Mouse (Mus musculus): ENCODE results near the gene Efcab9. TPM values are rescaled to one million over a fixed set of nuclear protein-coding genes. Genes with fewer than 3 reads are reported as not detected.
A peak's percentile ranks its signal among the peaks of the same experiment; 100 is the strongest.

Efcab9 gene
- polyA plus RNA-seq, 1 experiment from 2014 or later = 0.21 TPM

DNA sequence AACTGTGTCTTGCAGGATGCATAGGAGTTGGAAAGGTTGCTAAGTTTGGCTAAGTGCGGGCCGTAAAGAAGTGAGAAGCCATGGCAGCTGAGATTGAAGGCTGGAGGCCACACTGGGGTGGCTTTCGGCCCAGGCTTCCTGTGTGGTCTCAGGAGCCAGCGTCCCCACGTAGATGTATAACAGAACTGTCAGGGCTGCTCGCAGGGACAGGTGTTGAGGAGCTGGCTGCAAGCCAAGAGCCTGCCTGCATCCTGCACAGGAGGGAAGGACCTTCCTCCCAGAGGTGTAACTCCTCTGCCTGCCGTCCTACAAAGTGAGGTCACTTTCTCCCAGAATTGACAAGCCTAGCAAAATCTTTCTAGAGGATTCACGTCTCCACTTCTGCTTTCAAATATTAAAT is 26.8 kb upstream of the Efcab9 start:
- Histone ChIP-seq H3K27ac (ENCODE audit: low read depth) (peak overlapping the region; percentile 51; the same call in 1 of the 2 replicates), H3K4me1 (ENCODE audit: insufficient read depth) (peaks cover 43% of the 10 kb centered on the region)
- ATAC-seq = no peak; the same call in 1 of the 2 replicates

DNA sequence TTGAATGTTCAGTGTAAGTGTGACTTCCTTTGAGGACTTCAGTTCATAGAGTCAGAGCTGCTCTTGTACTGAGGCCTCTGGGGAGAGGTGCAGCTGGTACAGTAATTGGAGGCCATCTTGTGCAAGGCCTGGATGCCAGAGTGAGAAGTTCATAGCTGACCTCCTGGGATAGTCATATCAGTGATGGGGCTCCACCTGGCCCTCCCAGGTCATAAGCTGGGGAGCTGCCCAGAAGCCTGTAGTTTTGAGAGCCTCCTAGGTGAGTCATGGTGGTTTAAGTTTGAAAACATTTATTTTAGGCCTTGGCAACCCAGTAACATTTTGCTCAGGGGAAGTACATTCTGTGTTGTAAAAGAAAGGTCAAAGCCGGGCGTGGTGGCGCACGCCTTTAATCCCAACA is 26.1 kb upstream of the Efcab9 start:
- H3K4me1 ChIP-seq (ENCODE audit: insufficient read depth) = peaks cover 43% of the 10 kb centered on the region
- no peak overlapping the region for H3K4me2 ChIP-seq (ENCODE audit: low read depth, low read length)
- no peak overlapping the region for H3K4me3 ChIP-seq (ENCODE audit: low read depth, low read length)
- no peak for ATAC-seq
- no peak overlapping the region for H3K9ac ChIP-seq (replicated peaks)
- H3K27ac ChIP-seq (ENCODE audit: low read depth) = peak overlapping the region; percentile 51; the same call in 1 of the 2 replicates
- TF ChIP-seq EP300 (IDR thresholded peaks at IDR 0.05; ENCODE audit: low read depth) = no peak
- no peak for TF ChIP-seq CTCF (IDR thresholded peaks at IDR 0.05; ENCODE audit: low read depth)
- H3K27me3 ChIP-seq (ENCODE audit: insufficient read depth, low read length) = no peaks in the 10 kb centered on the region
- no peaks in the 10 kb centered on the region for H3K9me3 ChIP-seq (ENCODE audit: low read length)
- DNase-seq = no peak
- H3K36me3 ChIP-seq (replicated peaks; ENCODE audit: insufficient read depth, low read length) = no peaks in the 10 kb centered on the region
- WGBS (ENCODE audit: insufficient replicate concordance) = 86% methylated on average over 4 of the region's 4 CpGs

More for the DNA sequence above, 26.8 kb upstream of the Efcab9 start:
- 27% methylated on average over 8 of the region's 8 CpGs for WGBS (ENCODE audit: insufficient replicate concordance)
- TF ChIP-seq CTCF (IDR thresholded peaks at IDR 0.05; ENCODE audit: low read depth) (no peak), EP300 (IDR thresholded peaks at IDR 0.05; ENCODE audit: low read depth) (no peak)
- no peak overlapping the region for H3K4me3 ChIP-seq (ENCODE audit: low read depth, low read length)
- no peak overlapping the region for H3K9ac ChIP-seq (replicated peaks)
- H3K9me3 ChIP-seq (ENCODE audit: low read length) = no peaks in the 10 kb centered on the region
- 0 out of 2 replicates have a peak overlapping the region, but pooled peaks have one; percentile 11 for H3K4me2 ChIP-seq (ENCODE audit: low read depth, low read length)
- DNase-seq = peak; percentile 49
- no peaks in the 10 kb centered on the region for H3K36me3 ChIP-seq (replicated peaks; ENCODE audit: insufficient read depth, low read length)
- H3K27me3 ChIP-seq (ENCODE audit: insufficient read depth, low read length) = no peaks in the 10 kb centered on the region

DNA sequence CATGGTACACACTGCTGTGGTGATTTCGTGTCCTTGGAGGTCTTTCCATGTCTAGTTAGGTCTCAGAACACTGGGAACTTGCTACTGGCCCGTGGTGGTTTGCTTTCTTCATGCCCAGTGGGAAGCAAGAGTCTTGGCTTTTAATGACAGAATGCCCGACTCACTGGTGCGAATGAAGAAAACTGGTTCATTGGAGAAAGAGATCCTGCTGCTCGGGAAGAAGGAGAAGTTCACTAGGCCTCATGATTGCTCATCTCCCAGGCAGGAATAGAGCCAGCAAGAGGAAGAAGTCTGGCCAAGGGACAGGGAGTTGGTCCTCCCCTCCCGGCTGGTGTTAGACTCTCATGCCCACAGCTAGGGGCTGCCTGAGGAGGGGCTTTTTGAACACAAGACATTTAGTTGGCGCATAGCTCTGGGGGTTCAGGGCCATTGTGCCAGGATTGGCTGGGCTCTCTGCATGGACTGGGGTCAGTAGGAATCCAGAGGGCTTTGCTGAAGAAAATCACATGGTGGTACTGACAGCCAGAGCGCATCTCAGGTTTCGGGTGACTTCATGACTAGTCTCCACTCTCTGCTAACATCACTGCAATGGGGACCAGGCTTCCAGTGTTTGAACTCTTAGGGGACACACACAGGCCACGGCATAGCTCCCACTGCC is 24.6 kb upstream of the Efcab9 start:
- Histone ChIP-seq H3K4me1 (ENCODE audit: insufficient read depth) (peaks cover 44% of the 10 kb centered on the region), H3K9me3 (ENCODE audit: low read length) (no peaks in the 10 kb centered on the region), H3K36me3 (replicated peaks; ENCODE audit: insufficient read depth, low read length) (no peaks in the 10 kb centered on the region), H3K4me3 (ENCODE audit: low read depth, low read length) (no peak overlapping the region), H3K27me3 (ENCODE audit: insufficient read depth, low read length) (no peaks in the 10 kb centered on the region), H3K27ac (ENCODE audit: low read depth) (peak overlapping the region; percentile 2; the same call in 1 of the 2 replicates), H3K9ac (replicated peaks) (no peak overlapping the region), H3K4me2 (ENCODE audit: low read depth, low read length) (no peak overlapping the region)
- no peak for TF ChIP-seq CTCF (IDR thresholded peaks at IDR 0.05; ENCODE audit: low read depth)
- TF ChIP-seq EP300 (IDR thresholded peaks at IDR 0.05; ENCODE audit: low read depth) = no peak
- no peak for ATAC-seq
- DNase-seq = no peak
- 76% methylated on average over 10 of the region's 10 CpGs for WGBS (ENCODE audit: insufficient replicate concordance)

DNA sequence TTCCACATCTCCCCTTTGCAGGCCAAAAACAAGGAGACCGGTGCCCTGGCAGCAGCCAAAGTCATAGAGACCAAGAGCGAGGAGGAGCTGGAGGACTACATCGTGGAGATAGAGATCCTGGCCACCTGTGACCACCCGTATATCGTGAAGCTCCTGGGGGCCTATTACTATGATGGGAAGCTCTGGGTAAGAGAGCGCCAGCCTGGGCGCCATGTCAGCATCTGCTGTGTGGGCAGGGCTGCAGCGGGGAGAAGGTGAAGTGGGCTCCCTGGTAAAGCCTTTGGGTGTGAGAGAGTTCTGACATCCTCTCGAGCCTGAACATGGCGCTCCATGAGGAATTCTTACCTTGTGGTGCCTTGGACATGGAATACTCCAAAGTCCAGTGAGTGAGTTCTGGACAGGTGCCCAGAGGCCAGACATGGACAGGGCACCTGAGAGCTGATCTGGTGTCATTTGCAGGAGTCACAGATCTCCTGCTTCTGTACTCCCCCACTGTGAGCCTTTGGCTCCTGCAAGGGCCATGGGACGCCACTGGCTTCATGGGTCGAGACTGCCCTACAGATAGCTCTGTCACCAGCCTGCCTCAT is 23.3 kb upstream of the Efcab9 start:
- H3K9me3 ChIP-seq (ENCODE audit: low read length) = no peaks in the 10 kb centered on the region
- ATAC-seq = peak; percentile 33; the same call in 1 of the 2 replicates
- DNase-seq = peak; percentile 56
- H3K27me3 ChIP-seq (ENCODE audit: insufficient read depth, low read length) = no peaks in the 10 kb centered on the region
- peak overlapping the region; percentile 5; the same call in 1 of the 2 replicates for H3K4me2 ChIP-seq (ENCODE audit: low read depth, low read length)
- H3K27ac ChIP-seq (ENCODE audit: low read depth) = peak overlapping the region; percentile 46
- 76% methylated on average over 12 of the region's 12 CpGs for WGBS (ENCODE audit: insufficient replicate concordance)
- H3K4me1 ChIP-seq (ENCODE audit: insufficient read depth) = peaks cover 55% of the 10 kb centered on the region
- TF ChIP-seq CTCF (IDR thresholded peaks at IDR 0.05; ENCODE audit: low read depth) (no peak), EP300 (IDR thresholded peaks at IDR 0.05; ENCODE audit: low read depth) (no peak)
- no peak overlapping the region for H3K4me3 ChIP-seq (ENCODE audit: low read depth, low read length)
- no peak overlapping the region for H3K9ac ChIP-seq (replicated peaks)
- no peaks in the 10 kb centered on the region for H3K36me3 ChIP-seq (replicated peaks; ENCODE audit: insufficient read depth, low read length)

DNA sequence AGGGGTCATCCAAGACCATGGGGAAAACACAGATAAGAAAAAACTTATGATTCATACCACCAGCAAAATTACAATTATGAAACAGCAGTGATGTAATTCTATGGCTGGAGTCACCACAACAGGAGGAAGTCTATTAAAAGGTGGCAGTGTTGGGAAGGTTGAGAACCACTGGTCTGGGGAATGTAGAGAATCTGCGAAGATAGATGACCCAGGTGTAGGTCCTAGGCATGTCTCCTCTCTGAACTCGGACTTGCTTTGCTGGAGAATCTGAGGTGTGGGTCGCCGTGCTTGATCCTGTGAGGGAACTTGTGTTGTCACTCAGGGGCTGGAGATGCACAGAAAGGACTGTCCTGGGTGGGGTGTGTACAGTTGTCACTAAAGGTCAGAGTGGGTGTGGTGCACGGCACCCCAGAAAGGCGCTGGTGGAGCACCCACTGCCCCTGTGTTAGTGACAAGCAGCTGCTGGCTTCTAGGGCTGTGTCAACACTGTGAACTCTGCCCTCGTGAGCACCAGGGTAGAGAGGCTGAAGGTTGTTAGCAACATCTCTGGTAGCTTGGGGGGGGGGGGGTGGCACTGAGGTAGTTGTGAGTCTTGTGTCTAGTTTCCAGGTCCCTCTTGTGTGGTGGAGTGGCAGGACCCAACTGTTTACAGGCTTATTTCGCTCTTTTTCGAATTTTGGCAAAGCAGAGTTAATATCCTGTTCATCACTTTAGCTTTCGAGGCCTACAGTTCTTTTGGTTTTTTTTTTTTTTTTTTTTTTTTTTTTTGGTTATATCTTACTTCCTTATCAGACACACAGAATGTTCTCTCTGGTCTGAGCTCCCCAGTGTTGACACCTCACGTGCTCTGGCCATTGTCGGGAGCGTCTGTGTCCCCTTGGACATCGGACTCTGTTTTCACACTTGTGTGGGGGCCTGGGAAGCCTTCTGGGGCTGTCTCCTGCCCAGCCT is 22.5 kb upstream of the Efcab9 start:
- Histone ChIP-seq H3K9ac (replicated peaks) (no peak overlapping the region), H3K9me3 (ENCODE audit: low read length) (no peaks in the 10 kb centered on the region), H3K4me1 (ENCODE audit: insufficient read depth) (peaks cover 55% of the 10 kb centered on the region), H3K4me3 (ENCODE audit: low read depth, low read length) (no peak overlapping the region), H3K27me3 (ENCODE audit: insufficient read depth, low read length) (no peaks in the 10 kb centered on the region), H3K27ac (ENCODE audit: low read depth) (peak overlapping the region; percentile 62), H3K36me3 (replicated peaks; ENCODE audit: insufficient read depth, low read length) (no peaks in the 10 kb centered on the region; the same call in 1 of the 2 replicates), H3K4me2 (ENCODE audit: low read depth, low read length) (peak overlapping the region; percentile 40)
- peak; percentile 63 for ATAC-seq
- DNase-seq = no peak
- WGBS (ENCODE audit: insufficient replicate concordance) = 35% methylated on average over 14 of the region's 14 CpGs
- no peak for TF ChIP-seq EP300 (IDR thresholded peaks at IDR 0.05; ENCODE audit: low read depth)
- TF ChIP-seq CTCF (IDR thresholded peaks at IDR 0.05; ENCODE audit: low read depth) = no peak
